Mouse (Mus musculus): ENCODE measurements around the gene Tbx4.

Gene Tbx4

DNA sequence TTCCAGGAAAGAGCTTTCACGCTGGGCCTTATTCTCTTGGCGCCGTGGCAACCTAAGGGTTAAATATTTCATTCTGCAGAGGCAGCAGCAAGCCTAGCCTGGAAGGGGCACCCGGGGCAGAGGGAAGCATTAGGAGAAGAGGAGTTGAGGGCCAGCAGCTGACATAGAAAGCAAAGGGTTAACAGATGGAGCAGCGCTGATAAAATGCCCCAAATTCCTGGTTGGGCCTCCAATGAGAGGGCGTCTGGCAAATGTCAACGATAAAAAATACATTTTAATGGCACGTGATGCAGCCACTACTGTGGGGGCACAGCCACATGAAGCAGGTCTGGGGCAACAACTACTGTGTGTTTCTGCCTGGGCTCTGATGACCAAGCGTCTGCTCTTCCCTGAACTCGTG is 23.9 kb downstream of the Tbx4 start:
- DNase-seq (ENCODE audit: low spot score) = no peak

DNA sequence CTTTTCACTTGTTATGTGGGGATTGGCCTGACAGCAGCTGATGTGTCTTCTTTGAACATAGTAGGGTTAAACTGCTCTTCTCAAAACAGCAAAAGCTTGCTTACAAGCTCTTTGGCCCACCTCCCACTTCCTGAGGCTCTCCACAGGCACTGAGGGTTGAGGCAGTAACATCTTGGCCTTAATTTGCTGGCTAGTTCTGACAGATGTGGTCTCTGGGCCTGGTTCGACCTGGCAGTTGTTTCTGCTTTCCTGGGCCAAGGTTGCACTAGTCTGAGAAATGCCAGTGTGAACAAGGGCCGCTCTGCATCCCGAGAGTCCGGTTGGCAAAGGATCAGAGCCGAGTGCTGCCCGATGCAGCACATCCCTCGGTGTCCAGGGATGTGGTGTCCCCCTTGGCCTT is 27.3 kb downstream of the Tbx4 start:
- no peak for DNase-seq (ENCODE audit: low spot score)

DNA sequence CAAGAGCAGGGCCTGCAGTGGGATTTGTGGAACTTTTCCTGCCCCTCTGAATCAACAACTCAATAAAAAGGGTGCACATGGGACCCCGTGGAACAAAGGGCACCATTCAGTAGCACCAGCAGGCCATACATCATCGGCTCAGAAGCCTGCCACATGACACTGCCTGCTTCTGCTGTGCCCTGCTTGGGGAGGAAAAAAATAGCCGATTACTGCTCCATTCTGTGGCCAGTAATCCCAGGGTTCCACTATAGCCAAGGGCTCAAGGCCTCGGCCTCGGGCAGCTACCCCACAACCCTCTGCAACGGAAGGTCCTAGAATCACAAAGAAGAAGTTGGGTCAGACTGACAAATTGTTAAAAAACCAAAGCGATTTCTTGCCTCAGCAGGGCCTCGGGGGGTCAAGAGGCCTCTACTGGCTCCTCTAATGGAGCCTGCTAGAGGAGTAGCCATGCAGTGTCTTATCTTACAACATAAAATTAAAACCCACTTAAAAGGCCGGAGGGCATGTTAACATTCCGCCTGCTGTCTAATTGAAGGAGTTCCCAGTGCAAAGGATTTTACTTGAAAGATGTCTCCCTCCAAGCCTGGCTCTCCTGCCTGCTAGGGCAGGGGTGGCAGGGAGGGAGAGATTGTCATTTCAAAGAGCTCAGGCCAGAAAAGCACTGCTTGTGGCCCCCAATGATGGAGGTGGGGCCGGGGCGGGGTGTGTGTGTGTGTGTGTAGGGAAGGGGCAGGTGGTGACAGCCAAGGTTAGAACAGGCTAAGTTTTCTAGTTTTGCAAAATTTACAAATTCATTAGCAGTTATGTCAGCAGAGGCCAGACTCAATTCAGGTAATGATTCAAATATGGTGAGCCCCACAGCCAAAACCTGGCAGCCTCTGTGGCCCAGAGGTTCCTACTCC is 31.1 kb downstream of the Tbx4 start:
- DNase-seq (ENCODE audit: low spot score) = no peak

DNA sequence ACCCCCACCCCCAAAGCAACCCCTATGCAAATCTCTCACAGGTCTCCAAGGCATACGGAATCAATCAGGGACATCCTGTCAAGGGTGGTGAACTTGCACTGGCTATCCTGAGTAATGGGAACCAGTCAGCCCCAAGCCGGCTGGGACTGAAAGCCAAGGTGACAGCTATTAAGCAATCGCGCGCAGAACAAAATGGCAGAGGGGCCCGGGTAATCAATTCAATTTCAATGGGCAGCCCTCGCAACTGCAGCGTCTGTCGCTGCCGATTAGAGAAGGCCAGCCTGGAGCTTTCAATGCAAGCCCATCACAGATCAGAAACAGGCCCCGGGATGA is 31.7 kb downstream of the Tbx4 start:
- DNase-seq (ENCODE audit: low spot score) = no peak

DNA sequence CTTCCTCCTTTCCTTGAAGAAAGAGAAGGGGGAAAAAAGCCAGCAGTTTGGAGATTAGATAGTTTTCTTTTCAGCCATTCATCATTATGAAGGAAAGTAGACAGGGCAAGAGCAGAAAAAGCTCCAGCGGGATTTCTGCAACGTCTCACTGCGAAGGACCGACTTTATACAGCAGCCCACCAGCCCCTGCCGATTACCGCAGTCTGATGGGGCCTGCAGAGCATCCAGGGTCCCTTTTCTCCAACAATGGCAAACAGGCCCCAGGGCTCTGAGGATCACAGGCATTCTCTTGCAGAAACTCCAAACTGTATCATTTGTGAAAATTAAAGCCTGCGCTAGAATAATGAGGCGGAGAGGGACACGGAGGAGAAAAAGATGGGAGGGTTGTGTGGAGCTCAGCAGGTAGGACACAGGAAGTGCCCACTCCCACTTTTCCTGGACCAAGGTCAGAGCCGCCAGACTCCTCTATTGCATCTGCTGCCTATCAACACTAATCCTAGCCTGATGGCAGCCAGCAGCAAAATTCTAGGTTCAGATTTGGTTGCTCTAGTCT is 32.2 kb downstream of the Tbx4 start:
- DNase-seq (ENCODE audit: low spot score) = no peak

DNA sequence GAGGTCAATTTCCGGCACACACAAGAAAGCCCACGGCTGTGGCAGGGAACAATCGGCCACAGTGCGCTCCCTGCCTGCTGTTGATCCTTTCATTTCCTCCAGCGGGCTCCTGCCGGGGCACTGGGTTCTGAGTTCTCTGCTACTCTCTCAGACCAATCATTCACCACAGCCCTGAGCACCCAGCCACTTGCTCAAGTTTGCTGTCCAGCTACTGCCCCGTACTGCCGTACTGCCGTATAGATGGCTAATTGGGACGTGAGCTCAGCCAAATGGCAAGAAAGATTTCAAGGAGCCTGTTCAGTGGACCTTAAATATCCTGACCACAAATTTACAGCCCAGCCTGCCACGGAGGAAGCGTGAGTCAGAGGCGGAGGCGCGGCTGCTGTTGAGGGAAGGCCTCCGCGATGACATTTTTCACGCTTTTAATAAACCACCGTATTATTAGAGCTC is 39.1 kb downstream of the Tbx4 start:
- peak; percentile 44 for DNase-seq (ENCODE audit: low spot score)

DNA sequence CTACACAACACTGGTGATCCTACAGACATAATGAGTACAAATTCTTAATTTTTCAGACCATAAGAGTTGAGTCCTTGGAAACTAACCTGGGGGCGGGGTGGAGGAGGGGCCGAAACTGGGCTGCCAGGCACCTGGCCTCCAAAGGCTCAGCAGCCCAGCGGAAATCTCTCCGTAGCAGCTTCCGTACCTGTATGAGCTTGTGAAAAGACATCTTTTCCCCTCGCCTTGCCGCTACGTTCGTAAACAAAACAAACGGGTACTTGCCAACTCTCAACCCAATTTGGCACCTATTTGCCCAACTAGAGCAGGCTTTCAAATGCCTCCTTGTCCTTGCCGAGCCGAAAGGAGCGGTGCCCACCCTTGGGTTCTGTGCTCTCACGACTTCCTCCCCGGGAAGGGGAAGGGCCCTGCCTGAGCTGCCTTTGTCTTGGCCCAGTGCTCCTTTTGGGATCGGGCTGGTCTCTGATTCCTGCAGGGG is 40.1 kb downstream of the Tbx4 start:
- no peak for DNase-seq (ENCODE audit: low spot score)

DNA sequence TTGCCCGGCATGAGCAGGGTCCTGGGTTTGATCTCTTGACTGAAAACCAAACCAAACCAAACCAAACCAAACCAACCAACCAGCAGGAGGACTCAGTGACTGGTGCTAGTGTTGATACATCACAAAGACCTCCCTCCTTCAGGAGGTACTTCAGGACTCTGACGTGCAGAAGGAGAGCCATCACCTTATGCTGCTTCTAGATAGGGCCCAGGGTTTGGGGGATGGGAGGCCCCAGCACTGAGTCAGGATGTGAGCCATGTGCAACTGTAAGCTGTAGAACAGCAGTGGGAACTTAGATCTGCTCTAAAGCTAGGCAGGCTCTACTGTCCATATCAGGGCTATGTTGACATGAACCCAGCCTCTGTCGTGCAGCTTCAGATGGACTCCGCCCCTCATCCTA is 41.9 kb downstream of the Tbx4 start:
- DNase-seq (ENCODE audit: low spot score) = no peak

DNA sequence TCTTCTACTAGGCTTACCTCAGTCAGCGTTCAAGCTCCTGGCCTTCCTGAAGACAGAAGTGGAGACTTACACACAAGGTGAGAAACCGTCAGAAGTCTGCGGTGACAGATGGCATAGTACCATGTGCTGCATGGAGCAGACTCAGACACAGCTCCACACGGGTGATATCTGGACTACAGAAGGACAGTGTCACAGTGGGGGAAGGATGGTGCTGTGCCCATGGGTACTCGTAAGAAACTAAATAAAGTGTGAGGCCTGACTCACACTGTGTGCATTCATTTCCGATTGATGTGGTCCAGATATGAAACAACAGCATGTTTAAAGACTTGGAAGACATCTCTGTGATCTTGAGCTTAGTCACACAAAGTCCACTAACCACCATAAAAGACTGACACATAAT is 43.4 kb downstream of the Tbx4 start:
- no peak for DNase-seq (ENCODE audit: low spot score)

DNA sequence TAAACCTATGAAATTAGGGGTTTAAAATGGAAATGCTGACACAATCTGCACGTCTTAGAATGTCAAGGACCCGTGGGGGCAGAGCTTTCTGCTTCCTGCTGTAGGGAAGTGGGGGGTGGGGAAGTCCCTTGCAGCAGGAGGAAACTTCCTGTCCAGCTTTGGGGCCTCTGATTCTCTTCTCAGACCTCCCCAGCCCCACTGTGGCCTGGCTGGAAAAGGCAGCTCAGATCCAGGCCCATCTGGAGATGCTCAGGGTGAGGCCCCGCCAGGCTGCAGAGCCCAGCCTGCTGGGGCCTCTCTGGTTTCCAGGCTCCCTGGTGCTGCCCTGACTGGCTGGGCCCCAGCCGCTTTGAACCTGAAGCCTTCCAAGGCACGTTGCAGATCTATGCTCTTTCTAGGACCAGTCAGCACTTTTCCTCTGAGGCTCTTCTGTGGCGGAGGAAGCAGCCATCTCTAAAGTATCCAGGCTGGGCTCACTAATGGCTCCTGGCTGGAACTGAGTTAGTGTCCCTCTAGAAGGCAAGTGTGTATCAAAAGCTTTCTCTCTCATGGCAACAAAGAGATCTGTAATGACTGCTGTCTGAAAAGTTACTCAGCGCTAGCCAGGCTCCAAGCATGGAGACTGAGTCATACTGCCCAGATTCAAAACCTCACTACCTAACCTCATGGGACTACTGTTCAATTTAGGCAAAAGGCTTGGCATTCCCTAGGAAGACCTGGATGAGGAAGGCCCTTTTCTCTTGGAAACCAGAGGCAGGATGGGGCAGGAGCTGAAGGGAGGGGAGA is 55.8 kb downstream of the Tbx4 start:
- DNase-seq (ENCODE audit: low spot score) = no peak

DNA sequence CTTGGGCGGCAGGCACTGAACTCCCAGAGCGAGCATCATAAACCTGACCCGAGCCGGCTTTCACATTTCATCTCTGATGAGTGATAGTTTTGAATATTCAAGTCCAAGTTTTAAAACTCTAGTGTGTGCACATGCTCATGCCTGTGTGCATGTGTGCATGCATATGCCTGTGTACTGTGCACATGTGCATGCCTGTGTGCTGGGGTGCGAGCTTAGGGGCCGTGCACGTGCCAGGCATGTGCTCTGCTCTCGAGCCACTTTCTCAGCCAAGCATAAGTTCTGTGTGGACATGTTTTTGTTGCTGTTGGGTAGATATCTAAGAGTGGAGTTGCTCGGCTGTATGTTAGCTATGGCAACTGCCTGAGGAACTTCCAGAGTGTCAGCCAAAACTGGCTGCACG is 62.5 kb downstream of the Tbx4 start:
- no peak for DNase-seq (ENCODE audit: low spot score)

DNA sequence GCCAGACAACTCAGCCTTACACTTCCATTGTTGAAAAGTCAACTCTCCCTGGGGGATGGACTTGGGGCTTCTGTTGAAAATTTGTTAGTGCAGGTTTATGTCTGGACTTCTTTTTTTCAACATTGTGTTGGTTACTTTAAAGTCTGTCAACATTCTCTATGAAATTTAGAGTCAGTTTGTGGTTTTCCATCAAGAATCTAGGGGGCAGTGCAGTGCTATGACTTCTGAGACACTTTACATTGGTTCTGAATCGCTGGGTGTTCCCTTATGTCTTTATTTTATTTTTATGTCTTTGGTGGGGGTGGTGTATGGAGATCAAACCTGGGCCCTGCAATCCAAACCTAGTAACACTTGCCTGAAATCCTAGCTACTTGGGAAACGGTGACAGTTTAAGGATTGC is 63.5 kb downstream of the Tbx4 start:
- no peak for DNase-seq (ENCODE audit: low spot score)

DNA sequence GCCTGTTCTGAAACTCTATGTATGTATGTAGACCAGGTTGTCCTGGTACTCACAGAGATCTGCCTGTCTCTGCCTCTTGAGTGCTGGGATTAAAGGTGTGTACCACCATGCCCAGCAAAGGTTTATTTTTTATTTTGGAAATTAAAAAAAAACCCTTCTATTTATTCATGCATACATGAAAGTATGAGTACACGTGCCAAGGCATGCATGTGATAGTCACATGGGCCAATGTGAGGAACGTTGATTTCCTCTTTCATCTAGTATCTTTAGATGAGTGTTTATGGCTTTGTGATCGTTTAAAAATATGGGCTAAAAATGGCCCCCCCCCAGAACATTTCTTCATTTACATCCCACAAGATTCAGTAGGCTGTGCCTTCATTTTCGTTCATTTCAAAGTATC is 66.3 kb downstream of the Tbx4 start:
- no peak for DNase-seq (ENCODE audit: low spot score)

DNA sequence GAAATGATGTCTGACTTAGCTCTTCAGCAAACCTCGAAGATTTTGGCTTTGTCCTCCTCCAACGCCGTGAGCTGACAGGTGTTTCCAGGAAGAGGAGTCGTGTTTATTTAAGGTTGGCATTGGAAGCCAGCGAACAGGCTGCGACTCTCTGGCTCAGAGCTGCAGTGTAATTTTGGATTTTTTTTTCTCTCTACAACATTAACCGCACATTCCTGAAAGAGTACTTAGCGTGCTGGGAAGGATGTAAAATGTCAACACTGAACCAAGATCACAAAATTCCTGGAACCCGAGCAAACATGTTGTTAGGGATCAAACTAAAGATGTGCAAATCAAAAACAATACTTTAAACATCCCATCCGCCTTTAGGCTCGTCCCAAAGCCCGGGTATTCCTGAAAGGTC is 69.4 kb downstream of the Tbx4 start:
- DNase-seq (ENCODE audit: low spot score) = no peak

DNA sequence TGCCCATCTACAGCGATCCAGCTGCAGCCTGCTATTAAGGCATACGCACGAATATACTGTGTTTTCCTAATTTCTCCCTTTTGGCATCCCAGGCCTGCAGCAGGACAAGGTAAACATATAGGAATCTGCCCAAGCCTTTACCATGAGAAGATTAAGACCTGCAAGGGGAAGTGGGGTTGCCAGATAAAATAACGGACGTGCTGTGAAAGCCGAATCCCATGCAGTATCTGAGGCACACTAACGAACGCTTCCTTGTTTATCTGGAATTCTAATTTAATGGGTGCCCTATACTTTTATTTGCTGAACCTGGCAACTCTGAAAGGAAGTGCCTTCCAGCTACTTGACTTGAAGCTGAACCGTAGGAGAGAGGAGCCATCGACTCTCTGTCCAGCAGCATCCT is 70.2 kb downstream of the Tbx4 start:
- no peak for DNase-seq (ENCODE audit: low spot score)

DNA sequence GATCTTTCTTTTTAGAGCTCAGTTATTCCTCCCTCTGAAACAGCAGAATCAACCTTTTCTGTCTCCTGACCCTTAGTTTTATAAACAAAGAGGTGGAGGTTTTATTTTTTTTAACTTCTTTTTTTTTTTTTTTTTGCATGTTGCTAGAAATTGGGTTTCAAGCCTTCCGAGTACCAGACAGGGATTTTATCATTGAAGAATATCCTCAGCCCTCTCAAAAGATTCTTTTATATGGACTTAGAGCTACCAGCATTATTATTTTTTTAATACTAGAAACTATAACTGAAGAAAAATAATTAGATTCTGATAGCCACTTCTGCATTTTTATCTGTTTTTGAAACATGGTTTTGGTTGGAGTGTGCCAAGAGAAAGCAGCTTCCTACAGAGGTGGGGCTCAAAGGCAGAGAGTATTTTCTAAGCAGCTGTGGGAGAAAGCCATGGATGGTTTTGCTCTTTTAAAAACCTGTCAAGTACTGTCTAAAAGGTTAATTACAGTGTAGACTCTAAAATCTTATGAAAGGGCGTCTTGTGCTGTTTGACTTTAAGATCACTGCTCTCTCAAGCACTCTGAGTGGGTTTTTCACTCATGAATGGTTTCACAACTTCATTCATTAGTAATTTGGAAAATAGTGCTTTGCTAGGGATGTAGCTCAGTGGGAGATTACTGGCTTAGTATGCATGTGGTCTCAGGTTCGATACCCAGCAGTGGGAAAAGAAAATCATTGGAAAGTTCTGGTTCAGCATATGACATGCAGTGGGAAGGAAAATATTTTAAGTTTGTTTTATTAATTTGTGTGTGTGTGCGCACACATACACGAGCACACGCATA is 70.9 kb downstream of the Tbx4 start:
- no peak for DNase-seq (ENCODE audit: low spot score)

DNA sequence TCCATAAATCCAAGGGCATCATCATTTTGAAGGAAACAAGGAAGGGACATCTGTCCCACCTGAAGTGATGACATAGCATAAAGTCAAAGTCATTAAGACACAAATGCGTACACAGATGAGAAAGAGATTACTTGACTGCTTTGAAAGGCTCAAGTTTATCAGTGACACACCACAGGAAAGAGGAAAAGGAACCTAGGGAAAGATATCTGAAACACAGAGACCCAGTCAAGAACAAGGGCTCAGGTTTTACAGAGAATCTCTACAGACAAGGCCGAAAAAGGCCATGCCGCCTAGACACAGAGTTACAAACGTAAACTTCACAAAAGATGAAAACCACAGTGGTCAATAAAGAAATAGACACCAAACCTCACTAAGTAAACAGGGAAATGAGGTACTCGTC is 73.6 kb downstream of the Tbx4 start:
- DNase-seq (ENCODE audit: low spot score) = no peak

DNA sequence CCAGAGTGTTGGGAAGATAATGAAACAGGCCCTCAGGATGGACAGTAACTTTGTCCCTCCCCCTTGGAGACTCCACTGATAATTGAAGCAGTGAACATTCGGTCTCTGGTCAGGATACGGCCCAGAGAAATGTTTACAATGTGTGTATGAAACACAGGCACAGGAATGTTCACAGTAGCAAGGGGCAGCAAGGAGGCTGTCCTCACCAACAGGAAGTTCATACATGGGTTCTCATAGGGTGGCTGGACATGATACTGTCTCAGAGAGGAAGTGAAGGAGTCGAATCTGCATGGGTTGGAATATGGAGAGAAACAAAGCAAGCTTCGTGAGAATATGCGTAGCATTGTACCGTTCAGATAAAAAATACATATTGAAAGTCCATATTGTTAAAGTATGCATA is 74.1 kb downstream of the Tbx4 start:
- no peak for DNase-seq (ENCODE audit: low spot score)

DNA sequence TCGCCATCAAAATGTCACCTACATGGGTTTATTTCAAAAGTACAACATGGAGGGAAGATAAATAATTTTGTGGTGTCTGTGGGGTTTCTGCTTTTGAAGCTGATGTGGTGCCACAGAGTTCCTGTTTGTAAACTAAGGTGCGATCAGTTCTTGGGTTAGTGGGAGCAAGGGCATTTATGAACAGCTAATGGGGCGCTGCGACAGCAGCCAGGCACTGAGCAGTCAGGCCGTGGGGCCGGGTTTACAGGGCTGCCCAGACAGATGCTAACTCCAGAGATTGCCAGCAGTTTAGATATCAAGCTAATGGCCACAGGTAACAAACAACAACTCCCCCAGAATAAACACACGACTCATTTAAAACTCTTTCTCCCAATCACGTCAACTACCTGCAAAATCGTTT is 75.3 kb downstream of the Tbx4 start:
- DNase-seq (ENCODE audit: low spot score) = no peak

Measured in urinary bladder, postnatal 14 days (tissue).